Mouse (Mus musculus) small intestine, adult 2 months (tissue): Measurements from ENCODE around the gene Nlrp9b. TPM values are rescaled to one million over a fixed set of nuclear protein-coding genes. Genes with fewer than 3 reads are reported as not detected.
"Not testable (repeated sequence)": the region's sequence is repeated elsewhere in the genome, so short reads cannot be mapped to it uniquely, and the experiment has no call there.

Source experiments
- H3K27ac ChIP-seq: fragments of 200-500 bp; 2 replicates; pipeline ENCODE4 v1.5.1; 2012; ENCODE audit warnings: low read depth, low read length, control low read depth, inconsistent platforms; ENCODE audit not compliant: insufficient read depth
- H3K27me3 ChIP-seq: fragments of 200-500 bp; 2 replicates; pipeline ENCODE4 v1.6.1; 2012; ENCODE audit warnings: mild to moderate bottlenecking, moderate library complexity, low read length, inconsistent platforms; ENCODE audit not compliant: control insufficient read depth, insufficient read depth
- H3K36me3 ChIP-seq: fragments of 200-500 bp; 2 replicates; pipeline ENCODE4 v1.6.1; 2012; ENCODE audit warnings: mild to moderate bottlenecking, low read length, control low read depth, inconsistent platforms; ENCODE audit not compliant: control insufficient read depth, insufficient read depth
- H3K4me1 ChIP-seq: fragments of 200-500 bp; 2 replicates; pipeline ENCODE4 v1.6.1; 2012; ENCODE audit warnings: low read length, inconsistent platforms, mixed read lengths; ENCODE audit not compliant: control insufficient read depth, insufficient read depth, insufficient read length
- H3K4me3 ChIP-seq: fragments of 200-500 bp; 2 replicates; pipeline ENCODE4 v1.5.1; 2012; ENCODE audit warnings: low read depth, mild to moderate bottlenecking, control low read depth, inconsistent platforms, low read length, moderate library complexity
- CTCF ChIP-seq: fragments of 200-500 bp; IDR thresholded peaks from 2 replicates; pipeline ENCODE4 v1.5.1; 2012; ENCODE audit warnings: low read depth, mild to moderate bottlenecking, control low read depth, inconsistent platforms, low read length, moderate library complexity, mixed read lengths; ENCODE audit not compliant: insufficient replicate concordance, insufficient read length; ENCODE audit errors: extremely low read depth
- POLR2A ChIP-seq: fragments of 200-500 bp; IDR thresholded peaks from 2 replicates; pipeline ENCODE4 v1.6.1; 2012; ENCODE audit warnings: low read depth, mild to moderate bottlenecking, control low read depth, inconsistent platforms, low read length, moderate library complexity
- WGBS: fragments of 180-500 bp; shearing (Covaris S2); methylation state at CpG from one replicate; pipeline ENCODE4 v1.1.7; 2018; 5-methylcytosine and 5-hydroxymethylcytosine counted together
- polyA plus RNA-seq: library from polyadenylated mRNA; depleted of rRNA; stranded (reverse); fragments of >200 nt; gene quantifications from 2 replicates; pipeline ENCODE4 v1.2.3, GENCODE M21; 2012; rRNA removed

Gene Nlrp9b
- 1.8 and 6.6 TPM in 2 replicates for polyA plus RNA-seq

DNA sequence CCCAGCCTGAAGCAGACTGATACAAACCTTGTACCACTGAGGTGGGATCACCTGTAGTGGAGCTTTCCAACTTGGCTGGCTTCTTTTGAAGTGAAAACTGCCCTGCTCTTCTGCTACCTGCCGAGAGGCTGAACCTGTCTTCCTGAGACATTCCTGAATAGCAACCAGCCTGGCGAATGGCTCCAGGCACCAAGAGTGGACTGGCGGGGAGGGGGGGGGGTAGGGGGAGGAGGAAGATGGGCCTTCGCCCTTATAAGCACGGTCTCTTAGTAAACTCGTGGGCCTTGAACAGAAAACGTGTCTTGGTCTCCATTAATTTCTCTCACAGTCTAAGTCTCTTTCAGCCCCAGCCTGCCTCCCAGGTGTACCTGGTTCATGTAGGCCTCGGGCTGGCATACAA is at the start of gene Nlrp9b:
Nlrp9b (plus strand) TSS at position 301 of the 400 bp plus-strand sequence.
- not testable (repeated sequence) for H3K27me3 ChIP-seq, H3K4me3 ChIP-seq, H3K4me1 ChIP-seq, H3K27ac ChIP-seq
- H3K36me3 ChIP-seq = peaks cover 24% of the 10 kb centered on the region
- WGBS = 75% methylated on average over 7 of the region's 8 CpGs

DNA sequence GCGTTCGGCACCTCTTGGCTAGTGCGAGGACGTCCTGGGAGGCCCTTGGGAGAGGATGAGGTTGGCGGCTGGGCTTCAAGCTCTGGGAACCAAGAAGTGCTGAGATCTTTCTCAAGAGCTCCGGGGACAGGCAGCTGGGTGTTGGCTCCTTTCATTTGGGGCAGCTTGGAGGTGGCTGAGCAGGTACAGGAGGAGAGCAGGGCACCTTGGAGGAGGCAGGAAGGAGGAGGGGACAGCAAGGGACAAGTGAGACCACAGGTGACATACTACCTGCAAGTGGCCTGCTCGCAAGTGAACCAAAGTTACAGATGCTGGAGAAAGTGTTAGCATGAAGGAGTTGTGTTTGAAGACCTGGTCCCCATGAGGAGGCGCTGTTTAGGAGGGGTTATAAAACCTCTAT is 46.6 kb upstream of the Nlrp9b start:
- H3K4me1 ChIP-seq = peaks cover 16% of the 10 kb centered on the region; the same call in 1 of the 2 replicates

DNA sequence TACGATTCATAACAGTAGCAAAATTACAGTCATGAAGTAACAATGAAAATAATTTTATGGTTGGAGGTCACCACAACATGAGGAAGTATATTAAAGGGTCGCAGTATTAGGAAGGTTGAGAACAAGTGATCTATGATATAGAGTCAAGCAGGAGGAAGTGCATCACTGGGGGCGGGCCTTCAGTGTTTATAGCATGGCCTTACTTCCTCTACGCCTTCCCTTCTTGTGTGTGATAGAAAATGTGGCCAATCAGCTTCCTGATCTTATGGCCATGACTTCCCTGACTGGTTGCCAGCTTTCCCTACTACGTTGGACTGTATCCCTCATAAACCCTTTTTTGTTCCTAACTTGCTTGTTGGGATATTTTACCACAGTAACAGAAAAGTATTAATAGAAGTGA is 46.1 kb upstream of the Nlrp9b start:
- Histone ChIP-seq H3K27me3 (no peaks in the 10 kb centered on the region), H3K27ac (no peak overlapping the region), H3K36me3 (peaks cover 10% of the 10 kb centered on the region), H3K4me3 (no peak overlapping the region), H3K4me1 (peaks cover 16% of the 10 kb centered on the region; the same call in 1 of the 2 replicates)
- 60% methylated on average over 5 of the region's 5 CpGs for WGBS
- TF ChIP-seq POLR2A (no peak), CTCF (no peak)

More for the DNA sequence above, 46.6 kb upstream of the Nlrp9b start:
- Histone ChIP-seq H3K27ac (no peak overlapping the region), H3K36me3 (peaks cover 12% of the 10 kb centered on the region), H3K4me3 (no peak overlapping the region), H3K27me3 (no peaks in the 10 kb centered on the region)
- WGBS = 93% methylated on average over 8 of the region's 8 CpGs
- TF ChIP-seq POLR2A (no peak), CTCF (no peak)

DNA sequence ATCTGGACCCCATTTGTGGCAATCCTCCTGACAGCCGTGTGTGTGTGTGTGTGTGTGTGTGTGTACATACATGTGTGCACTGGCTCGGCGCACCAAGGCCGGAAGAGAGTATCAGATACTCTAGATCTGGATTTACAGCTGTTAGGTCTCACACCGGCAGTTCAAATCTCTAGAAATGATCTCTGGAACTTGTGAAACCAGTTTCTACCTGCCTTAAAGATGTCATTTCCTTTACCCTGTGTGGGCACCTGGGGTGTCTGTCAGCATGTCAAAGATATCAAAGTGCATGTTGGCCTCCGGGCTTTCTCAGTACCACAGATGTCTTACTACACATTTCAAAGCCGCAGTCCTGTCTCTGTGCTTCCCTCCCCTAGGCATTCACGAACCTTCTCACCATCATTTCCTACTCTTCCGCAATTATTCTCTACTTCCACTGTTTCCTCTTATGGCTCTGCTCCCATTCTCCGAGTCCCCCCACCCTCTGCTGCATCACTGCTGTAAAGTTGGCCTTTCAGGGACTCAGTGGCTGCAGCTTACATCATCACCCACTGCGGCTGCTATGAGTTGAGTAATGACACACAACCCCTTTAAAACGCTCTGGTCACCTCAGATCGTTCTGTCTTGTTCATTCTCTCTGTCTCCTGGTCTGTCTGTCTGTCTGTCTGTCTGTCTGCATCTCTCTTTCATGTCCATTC is 45.3 kb upstream of the Nlrp9b start:
- Histone ChIP-seq H3K4me1 (peaks cover 16% of the 10 kb centered on the region; the same call in 1 of the 2 replicates), H3K27ac (peak overlapping the region; percentile 65), H3K4me3 (no peak overlapping the region), H3K36me3 (peaks cover 10% of the 10 kb centered on the region), H3K27me3 (no peaks in the 10 kb centered on the region)
- TF ChIP-seq CTCF (no peak), POLR2A (no peak)
- WGBS = 33% methylated on average over 13 of the region's 13 CpGs

DNA sequence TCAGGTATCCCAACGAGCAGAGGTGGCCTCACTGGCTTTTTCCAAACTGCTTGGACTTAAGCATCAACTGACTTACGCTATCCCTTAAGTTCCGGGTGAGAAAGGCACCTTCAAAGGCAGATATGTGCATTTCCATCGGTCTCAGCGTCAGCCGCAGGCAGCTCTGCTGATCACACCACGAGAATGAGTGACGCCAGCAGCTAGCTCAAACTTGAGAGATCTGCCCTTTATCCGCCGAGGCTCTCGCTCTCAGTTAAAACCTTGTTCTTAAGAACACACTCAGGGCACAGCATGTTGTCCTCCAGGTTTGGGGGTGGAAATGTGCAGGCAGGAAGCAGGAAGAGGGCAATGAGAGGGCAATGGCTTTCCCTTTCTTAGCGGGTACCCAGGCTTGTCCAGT is 42.3 kb upstream of the Nlrp9b start:
- WGBS = 89% methylated on average over 12 of the region's 12 CpGs
- Histone ChIP-seq H3K27me3 (no peaks in the 10 kb centered on the region), H3K4me3 (peak overlapping the region; percentile 48), H3K4me1 (peaks cover 36% of the 10 kb centered on the region), H3K36me3 (peaks cover 4% of the 10 kb centered on the region), H3K27ac (no peak overlapping the region)
- TF ChIP-seq CTCF (no peak), POLR2A (no peak)

DNA sequence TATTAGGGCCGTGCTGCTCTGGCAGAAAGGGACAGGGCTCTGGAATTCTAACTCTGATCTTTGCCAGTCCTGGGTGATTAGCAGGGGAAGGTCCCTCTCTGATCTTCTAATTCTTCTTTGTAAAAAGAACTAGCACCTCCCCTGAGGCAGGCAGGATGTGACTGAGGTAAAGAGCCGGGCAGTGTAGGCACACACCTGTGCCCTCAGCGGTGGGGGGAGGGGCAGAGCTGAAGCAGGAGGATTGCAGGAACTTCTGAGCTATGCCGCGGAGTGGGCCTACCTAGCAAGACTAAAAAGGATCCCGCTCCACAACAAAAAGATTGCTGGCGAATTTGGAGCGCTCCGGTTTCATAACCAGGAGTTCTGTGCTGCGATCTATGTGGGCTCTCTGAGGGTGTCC is 41.3 kb upstream of the Nlrp9b start:
- Histone ChIP-seq H3K27me3 (no peaks in the 10 kb centered on the region), H3K4me1 (peaks cover 36% of the 10 kb centered on the region), H3K36me3 (peaks cover 2% of the 10 kb centered on the region; the same call in 1 of the 2 replicates), H3K27ac (peak overlapping the region; percentile 92), H3K4me3 (peak overlapping the region; percentile 65)
- WGBS = 27% methylated on average over 10 of the region's 10 CpGs
- TF ChIP-seq POLR2A (no peak), CTCF (no peak)

DNA sequence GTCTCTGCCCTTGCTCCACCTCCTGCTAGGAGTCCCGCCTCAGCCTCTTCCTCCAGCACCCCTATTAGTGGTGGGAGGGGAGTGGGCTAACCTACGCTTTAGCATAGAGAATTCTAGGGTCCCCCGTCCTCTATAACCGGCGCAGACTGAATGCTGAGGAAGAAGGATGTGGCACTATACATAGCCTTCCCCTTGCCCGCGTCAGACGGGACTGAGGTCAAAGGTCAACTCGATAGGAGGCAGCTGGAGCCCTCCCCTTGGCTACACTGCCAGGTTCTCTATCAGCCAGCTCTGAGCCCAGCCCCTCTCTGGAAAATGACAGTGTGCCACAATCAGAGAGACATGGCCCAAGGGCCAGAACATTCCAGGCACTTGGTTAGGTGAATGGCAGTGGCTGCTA is 40.7 kb upstream of the Nlrp9b start, which contains the start of gene Igsf23:
Igsf23 (minus strand) TSS at position 168 of the 400 bp plus-strand sequence.
- Histone ChIP-seq H3K27ac (peak within 1 kb of the TSS; percentile 92), H3K36me3 (peaks cover 2% of the 10 kb centered on the region; the same call in 1 of the 2 replicates), H3K4me3 (peak within 1 kb of the TSS; percentile 65), H3K27me3 (no peaks in the 10 kb centered on the region), H3K4me1 (peaks cover 32% of the 10 kb centered on the region)
- WGBS = 23% methylated on average over 9 of the region's 9 CpGs
- TF ChIP-seq POLR2A (peak; percentile 93; the same call in 1 of the 2 replicates), CTCF (no peak)
